ENCODE assay signal across 28 mouse cellular contexts in genomic region chr3:65477111-65477510, GRCm38 (mm10). TPM values are rescaled to one million over a fixed set of nuclear protein-coding genes. Genes with fewer than 3 reads are reported as not detected.
DNase-seq lines count a peak whose midpoint lies in the region; ATAC-seq lines count a peak whose summit lies in the region.
"Had no signal": no experiment of that assay in that cellular context is flagged by ENCODE, and none has a peak within 500 bp of the region (broad histone marks: within the 10 kb centered on the region; RNA-seq: fewer than 3 reads in every experiment).

No protein-coding gene starts in this region.

- no peaks in the 10 kb centered on the region for H3K36me3 ChIP-seq in midbrain, embryonic 11.5 days (ENCODE audit: control insufficient read depth, insufficient read depth, low read length)
- H3K36me3 ChIP-seq in midbrain, embryonic 15.5 days (replicated peaks) = no peaks in the 10 kb centered on the region
- H3K36me3 ChIP-seq: embryonic facial prominence, embryonic 13.5 days; embryonic facial prominence, embryonic 15.5 days; forebrain, embryonic 10.5 days; forebrain, embryonic 12.5 days; G1E had no signal

- H3K27ac ChIP-seq in midbrain, embryonic 11.5 days (ENCODE audit: low read depth, low read length) = no peak overlapping the region
- no peak overlapping the region for H3K27ac ChIP-seq in midbrain, embryonic 15.5 days
- H3K27ac ChIP-seq: embryonic facial prominence, embryonic 13.5 days; embryonic facial prominence, embryonic 15.5 days; forebrain, embryonic 10.5 days; forebrain, embryonic 12.5 days had no signal

- H3K4me1 ChIP-seq in midbrain, embryonic 11.5 days (ENCODE audit: control insufficient read depth, insufficient read depth, low read length) = no peaks in the 10 kb centered on the region
- H3K4me1 ChIP-seq in midbrain, embryonic 15.5 days = peaks cover 4% of the 10 kb centered on the region; the same call in 1 of the 2 replicates
- H3K4me1 ChIP-seq: forebrain, embryonic 10.5 days; forebrain, embryonic 12.5 days had no signal

- no peaks in the 10 kb centered on the region for H3K27me3 ChIP-seq in midbrain, embryonic 11.5 days (ENCODE audit: control insufficient read depth, insufficient read depth, low read length)
- H3K27me3 ChIP-seq in midbrain, embryonic 15.5 days (replicated peaks) = no peaks in the 10 kb centered on the region
- H3K27me3 ChIP-seq: CH12.LX; embryonic facial prominence, embryonic 13.5 days; embryonic facial prominence, embryonic 15.5 days; forebrain, embryonic 12.5 days; Patski had no signal

- peak; percentile 39 for DNase-seq in midbrain, embryonic 11.5 days (ENCODE audit: low spot score, missing footprints)
- DNase-seq in ES-CJ7 (ENCODE audit: low read depth, low spot score) (peak; percentile 91), R1 (ENCODE audit: low read depth, low spot score) (peak; percentile 83), ZHBTc4 (ENCODE audit: low read depth, low spot score) (peak; percentile 90)
- DNase-seq in cerebellum, postnatal 4 days (ENCODE audit: low spot score in 2 of 2) = no peak
- DNase-seq in kidney, postnatal 10 days = no peak
- DNase-seq: adrenal gland, adult 2 months; adrenal gland, postnatal 10 days; adrenal gland, postnatal 25 days; B cell, adult 2 months; cerebellum, adult 11 months; cerebellum, adult 18-20 months; cerebellum, adult 8-10 months; cerebellum, postnatal 10 days; cerebellum, postnatal 25 days; embryo, embryonic 11 days had no signal

- no peak overlapping the region for H3K4me2 ChIP-seq in midbrain, embryonic 11.5 days
- no peak overlapping the region for H3K4me2 ChIP-seq in midbrain, embryonic 15.5 days
- H3K4me2 ChIP-seq: embryonic facial prominence, embryonic 13.5 days; embryonic facial prominence, embryonic 15.5 days; forebrain, embryonic 12.5 days had no signal

- ATAC-seq in midbrain, embryonic 11.5 days (ENCODE audit: low FRiP score) = no peak
- no peak for ATAC-seq in midbrain, embryonic 15.5 days (replicated peaks)
- ATAC-seq: CD4-positive, CD25-positive, alpha-beta regulatory T cell, adult 4 months; forebrain, embryonic 14.5 days; forebrain, embryonic 16.5 days; Patski had no signal

- WGBS in midbrain, embryonic 11.5 days = 79% methylated on average over 4 of the region's 4 CpGs
- WGBS in midbrain, embryonic 15.5 days = 71% methylated on average over 4 of the region's 4 CpGs

- no peak overlapping the region for H3K9ac ChIP-seq in midbrain, embryonic 11.5 days (ENCODE audit: low read length)
- H3K9ac ChIP-seq in midbrain, embryonic 15.5 days = no peak overlapping the region
- H3K9ac ChIP-seq: embryonic facial prominence, embryonic 13.5 days; embryonic facial prominence, embryonic 15.5 days; forebrain, embryonic 12.5 days had no signal

- no peaks in the 10 kb centered on the region for H3K9me3 ChIP-seq in midbrain, embryonic 11.5 days (ENCODE audit: control insufficient read depth, low read length)
- H3K9me3 ChIP-seq in midbrain, embryonic 15.5 days = no peaks in the 10 kb centered on the region
- H3K9me3 ChIP-seq: embryonic facial prominence, embryonic 13.5 days; embryonic facial prominence, embryonic 15.5 days; forebrain, embryonic 10.5 days; forebrain, embryonic 12.5 days; G1E had no signal

- H3K4me3 ChIP-seq in midbrain, embryonic 11.5 days (ENCODE audit: low read depth, low read length) = no peak overlapping the region
- H3K4me3 ChIP-seq in midbrain, embryonic 15.5 days = no peak overlapping the region
- H3K4me3 ChIP-seq: embryonic facial prominence, embryonic 13.5 days; embryonic facial prominence, embryonic 15.5 days; erythroblast, embryonic 14.5 days; forebrain, embryonic 10.5 days; forebrain, embryonic 12.5 days had no signal

RNA-seq across cellular contexts. Expression of gene Tiparp, which starts 51.1 kb away (rescaled TPM):
- 38.8 and 41.6 TPM in 2 replicates for polyA plus RNA-seq in midbrain, embryonic 11.5 days (2014; fragmentation: Nextera tagmentation; extraction: Ambion mirVana)
- polyA plus RNA-seq in midbrain, embryonic 15.5 days (2015; fragmentation: Nextera tagmentation; extraction: Ambion mirVana) = 25.8 and 27.3 TPM in 2 replicates

Comparison
In these comparisons a context has a peak if more than half of its experiments do, and no peak if none do; other contexts are left out.
1. DNase-seq: peak in midbrain, embryonic 11.5 days (single experiment), ES-CJ7 (single experiment), R1 (single experiment) and ZHBTc4 (single experiment); none in cerebellum, postnatal 4 days (0 of 2) and kidney, postnatal 10 days (single experiment).